Mouse (Mus musculus): ENCODE data around the gene Gmeb1. TPM values are rescaled to one million over a fixed set of nuclear protein-coding genes. Genes with fewer than 3 reads are reported as not detected.
A peak's percentile ranks its signal among the peaks of the same experiment; 100 is the strongest.

The Gmeb1 gene
- polyA plus RNA-seq, 1 experiment from 2014 or later = 43.3 TPM

GRCm38 (mm10) chr4:132211091-132211942 is 50.1 kb downstream of the Gmeb1 start:
- H3K4me3 ChIP-seq = peak overlapping the region; percentile 100
- peak overlapping the region; percentile 100 for H3K9ac ChIP-seq
- H3K9me3 ChIP-seq (replicated peaks) = no peaks in the 10 kb centered on the region
- under 1% methylated on average over 72 of the region's 89 CpGs for WGBS
- peak overlapping the region; percentile 76 for H3K4me2 ChIP-seq (replicated peaks)
- H3K4me1 ChIP-seq = peaks cover 17% of the 10 kb centered on the region
- H3K36me3 ChIP-seq = peaks cover 21% of the 10 kb centered on the region
- peak overlapping the region; percentile 88 for H3K27ac ChIP-seq
- peak; percentile 86 for ATAC-seq (ENCODE audit: low FRiP score)
- no peaks in the 10 kb centered on the region for H3K27me3 ChIP-seq

DNA sequence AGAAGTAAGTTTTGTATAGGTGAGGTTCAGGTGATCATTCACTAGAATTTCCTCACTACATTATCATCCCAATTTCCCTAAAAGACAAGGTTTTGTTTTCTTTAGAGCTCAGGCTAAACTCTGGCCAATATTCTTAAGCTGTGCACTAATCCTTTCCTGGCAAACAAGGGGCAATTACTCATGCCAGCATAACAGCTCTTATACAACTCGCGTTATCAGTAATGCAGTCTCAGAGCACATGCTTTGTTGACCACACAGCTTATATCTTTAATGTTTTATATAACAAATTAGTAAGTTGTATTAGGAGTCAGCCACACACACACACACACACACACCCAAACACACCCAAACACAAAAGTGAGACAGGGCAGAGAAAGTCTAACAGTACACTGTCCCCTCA is 51.1 kb downstream of the Gmeb1 start:
- Histone ChIP-seq H3K4me1 (peaks cover 17% of the 10 kb centered on the region), H3K9ac (peak overlapping the region; percentile 100), H3K36me3 (peaks cover 31% of the 10 kb centered on the region), H3K4me2 (replicated peaks) (peak overlapping the region; percentile 76), H3K9me3 (replicated peaks) (no peaks in the 10 kb centered on the region), H3K27ac (no peak overlapping the region), H3K27me3 (no peaks in the 10 kb centered on the region), H3K4me3 (peak overlapping the region; percentile 100)
- WGBS = 66% methylated on average over 2 of the region's 2 CpGs
- ATAC-seq (ENCODE audit: low FRiP score) = no peak

DNA sequence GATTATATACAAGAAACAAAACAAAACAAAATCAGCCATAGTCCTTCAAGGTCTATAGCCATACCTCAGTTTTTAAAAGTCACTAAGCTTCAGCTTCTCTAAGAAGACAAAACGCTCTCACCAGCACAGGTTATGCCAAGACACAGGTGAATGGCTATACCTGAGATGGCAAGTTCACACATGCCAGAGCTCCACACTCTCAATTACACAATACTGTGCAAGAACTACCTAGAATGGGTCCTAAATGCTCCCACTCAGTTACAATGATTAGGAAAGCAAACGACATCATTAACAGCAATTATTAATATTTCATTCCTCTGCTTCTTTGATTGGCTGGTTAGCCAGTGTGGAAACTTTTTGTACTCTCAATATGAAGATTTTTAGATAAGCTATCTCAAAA is 52.1 kb downstream of the Gmeb1 start:
- no peaks in the 10 kb centered on the region for H3K27me3 ChIP-seq
- peaks cover 17% of the 10 kb centered on the region for H3K4me1 ChIP-seq
- peaks cover 42% of the 10 kb centered on the region for H3K36me3 ChIP-seq
- no peak overlapping the region for H3K27ac ChIP-seq
- ATAC-seq (ENCODE audit: low FRiP score) = no peak
- WGBS = 95% methylated on average over 2 of the region's 2 CpGs
- H3K4me2 ChIP-seq (replicated peaks) = peak overlapping the region; percentile 76
- no peak overlapping the region for H3K9ac ChIP-seq
- H3K9me3 ChIP-seq (replicated peaks) = no peaks in the 10 kb centered on the region
- H3K4me3 ChIP-seq = no peak overlapping the region

- ATAC-seq (ENCODE audit: low FRiP score) = no peak
- Histone ChIP-seq H3K36me3 (peaks cover 62% of the 10 kb centered on the region), H3K4me1 (peaks cover 20% of the 10 kb centered on the region), H3K27me3 (no peaks in the 10 kb centered on the region), H3K4me3 (no peak overlapping the region), H3K27ac (no peak overlapping the region), H3K9ac (no peak overlapping the region), H3K9me3 (replicated peaks) (no peaks in the 10 kb centered on the region), H3K4me2 (replicated peaks) (no peak overlapping the region)
- 96% methylated on average over 4 of the region's 4 CpGs for WGBS
Measured at GRCm38 (mm10) chr4:132207280-132207679, 54.1 kb downstream of the Gmeb1 start.

DNA sequence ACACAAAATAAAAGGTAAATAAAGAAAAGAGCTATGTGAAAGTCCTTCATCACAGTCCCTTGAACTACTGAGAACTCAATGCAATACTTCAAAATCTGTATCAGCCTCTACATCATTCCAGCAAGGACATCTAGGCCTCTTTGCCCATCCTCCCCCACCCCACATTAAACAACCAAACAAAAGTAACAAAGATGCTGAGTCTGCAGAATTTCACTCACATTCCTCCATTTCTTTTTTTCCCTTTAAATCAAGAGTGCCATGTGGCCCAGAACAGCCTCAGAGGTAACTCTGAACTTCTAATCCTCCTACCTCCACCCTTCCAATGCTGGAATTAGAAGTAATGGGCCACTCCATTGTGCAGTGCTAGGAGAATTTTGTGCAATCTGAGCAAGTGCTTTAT is 62.6 kb downstream of the Gmeb1 start:
- no peak overlapping the region for H3K27ac ChIP-seq
- no peak overlapping the region for H3K9ac ChIP-seq
- no peaks in the 10 kb centered on the region for H3K27me3 ChIP-seq
- no peaks in the 10 kb centered on the region for H3K9me3 ChIP-seq (replicated peaks)
- peaks cover 29% of the 10 kb centered on the region for H3K4me1 ChIP-seq
- peaks cover 33% of the 10 kb centered on the region for H3K36me3 ChIP-seq
- no peak overlapping the region; the same call in 1 of the 2 replicates for H3K4me2 ChIP-seq (replicated peaks)
- no peak overlapping the region for H3K4me3 ChIP-seq
- ATAC-seq (ENCODE audit: low FRiP score) = no peak

DNA sequence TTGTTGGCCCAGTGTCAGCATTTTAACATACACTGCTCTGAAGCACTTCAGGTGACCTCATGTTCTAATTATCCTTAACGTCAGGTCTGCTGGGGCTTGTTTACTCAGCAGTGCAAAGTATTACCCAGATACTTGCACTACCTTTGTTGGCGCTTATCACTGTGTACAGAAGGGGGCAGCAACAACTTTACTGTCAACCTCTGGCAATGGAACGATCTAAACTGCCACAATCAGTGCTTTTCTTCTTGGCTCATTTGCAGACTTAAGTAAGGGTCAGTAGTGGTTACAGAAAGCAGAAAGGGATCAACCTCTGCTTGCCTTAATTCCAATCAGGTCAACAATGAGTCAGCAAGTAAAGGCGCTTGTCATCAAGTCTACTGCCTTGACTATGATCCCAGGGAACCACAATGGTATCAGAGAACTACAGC is 63.1 kb downstream of the Gmeb1 start:
- Histone ChIP-seq H3K9me3 (replicated peaks) (no peaks in the 10 kb centered on the region), H3K4me2 (replicated peaks) (no peak overlapping the region), H3K27me3 (no peaks in the 10 kb centered on the region), H3K27ac (no peak overlapping the region), H3K36me3 (peaks cover 32% of the 10 kb centered on the region), H3K4me3 (no peak overlapping the region), H3K9ac (no peak overlapping the region), H3K4me1 (peaks cover 27% of the 10 kb centered on the region)
- WGBS = 69% methylated on average over 4 of the region's 4 CpGs
- ATAC-seq (ENCODE audit: low FRiP score) = no peak

DNA sequence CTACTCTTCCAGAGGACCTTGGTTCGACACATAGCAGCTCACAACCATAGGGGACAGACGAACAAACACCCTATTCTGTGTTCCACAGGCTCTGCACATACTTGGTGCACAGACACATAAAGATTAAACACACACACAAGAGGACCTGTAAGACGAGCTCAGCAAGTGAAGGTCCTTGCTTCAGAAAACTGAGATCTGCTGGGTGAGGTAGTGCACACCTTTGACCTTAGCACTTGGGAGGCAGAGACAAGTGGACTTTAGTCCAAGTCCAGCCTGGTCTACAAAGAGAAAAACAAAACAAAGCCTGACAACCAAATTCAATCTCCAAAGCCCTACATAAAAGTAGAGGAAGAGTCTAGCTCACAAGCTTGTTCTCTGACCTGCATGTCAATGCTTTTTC is 66.4 kb downstream of the Gmeb1 start:
- no peaks in the 10 kb centered on the region for H3K27me3 ChIP-seq
- ATAC-seq (ENCODE audit: low FRiP score) = no peak
- H3K27ac ChIP-seq = no peak overlapping the region
- H3K36me3 ChIP-seq = peaks cover 31% of the 10 kb centered on the region
- 93% methylated on average over 3 of the region's 3 CpGs for WGBS
- H3K4me2 ChIP-seq (replicated peaks) = no peak overlapping the region
- no peaks in the 10 kb centered on the region for H3K9me3 ChIP-seq (replicated peaks)
- H3K9ac ChIP-seq = no peak overlapping the region
- peaks cover 11% of the 10 kb centered on the region for H3K4me1 ChIP-seq
- no peak overlapping the region for H3K4me3 ChIP-seq

DNA sequence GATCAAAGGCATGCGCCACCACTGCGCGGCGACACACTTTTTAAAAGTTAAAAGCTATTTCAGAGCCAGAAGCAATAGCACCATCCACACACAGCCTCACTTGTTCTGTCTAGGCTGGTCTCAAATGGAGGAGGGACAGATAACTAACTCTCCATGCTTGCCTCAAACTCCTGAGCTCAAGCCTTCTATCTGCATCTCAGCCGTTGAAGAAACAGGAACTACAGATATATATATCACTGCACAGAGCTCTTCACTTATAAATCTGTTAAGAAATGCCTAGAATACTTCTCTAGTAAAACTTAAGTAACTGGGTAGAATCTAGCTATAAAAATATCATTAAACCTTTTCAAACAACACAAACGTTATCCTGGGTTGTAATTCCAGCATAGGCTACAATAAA is 67.0 kb downstream of the Gmeb1 start:
- whole genome bisulfite sequencing = 96% methylated on average over 6 of the region's 6 CpGs
- Histone ChIP-seq H3K4me1 (peaks cover 10% of the 10 kb centered on the region), H3K9ac (no peak overlapping the region), H3K36me3 (peaks cover 29% of the 10 kb centered on the region), H3K4me2 (replicated peaks) (no peak overlapping the region), H3K27me3 (no peaks in the 10 kb centered on the region), H3K4me3 (no peak overlapping the region), H3K9me3 (replicated peaks) (no peaks in the 10 kb centered on the region), H3K27ac (no peak overlapping the region)
- ATAC-seq (ENCODE audit: low FRiP score) = no peak

DNA sequence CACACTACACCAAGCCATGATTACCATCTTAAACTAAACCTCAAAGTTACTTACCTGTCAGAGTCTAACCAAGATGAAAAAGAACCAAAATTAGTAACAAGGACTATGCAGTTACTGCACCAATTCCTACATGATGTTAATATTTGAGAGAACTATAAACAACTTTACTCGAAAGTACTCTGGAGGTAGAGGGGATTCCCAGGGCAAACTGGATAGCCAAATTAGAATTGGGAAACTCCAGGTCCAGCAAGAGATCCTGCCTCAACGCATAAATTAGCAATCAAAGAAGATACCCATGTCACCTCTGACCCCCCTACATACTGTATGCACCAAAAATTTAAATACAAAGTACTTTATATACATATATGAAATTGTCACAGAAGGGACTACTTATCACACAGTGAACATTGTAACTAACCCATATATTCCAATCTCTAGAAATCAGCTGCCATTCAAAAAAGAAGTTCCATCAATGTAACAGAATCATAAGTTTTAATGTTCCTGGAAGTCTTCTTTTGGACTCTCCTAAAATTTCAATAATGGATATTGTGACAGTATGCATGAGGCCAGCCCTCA is 73.5 kb downstream of the Gmeb1 start:
- Histone ChIP-seq H3K4me3 (no peak overlapping the region), H3K9me3 (replicated peaks) (no peaks in the 10 kb centered on the region), H3K4me1 (no peaks in the 10 kb centered on the region), H3K9ac (no peak overlapping the region), H3K36me3 (peaks cover 40% of the 10 kb centered on the region), H3K4me2 (replicated peaks) (no peak overlapping the region), H3K27me3 (no peaks in the 10 kb centered on the region), H3K27ac (no peak overlapping the region)
- 94% methylated on average over 2 of the region's 2 CpGs for WGBS
- ATAC-seq (ENCODE audit: low FRiP score) = no peak

- H3K36me3 ChIP-seq = peaks cover 35% of the 10 kb centered on the region
Measured at GRCm38 (mm10) chr4:132183162-132183561, 78.2 kb downstream of the Gmeb1 start.

DNA sequence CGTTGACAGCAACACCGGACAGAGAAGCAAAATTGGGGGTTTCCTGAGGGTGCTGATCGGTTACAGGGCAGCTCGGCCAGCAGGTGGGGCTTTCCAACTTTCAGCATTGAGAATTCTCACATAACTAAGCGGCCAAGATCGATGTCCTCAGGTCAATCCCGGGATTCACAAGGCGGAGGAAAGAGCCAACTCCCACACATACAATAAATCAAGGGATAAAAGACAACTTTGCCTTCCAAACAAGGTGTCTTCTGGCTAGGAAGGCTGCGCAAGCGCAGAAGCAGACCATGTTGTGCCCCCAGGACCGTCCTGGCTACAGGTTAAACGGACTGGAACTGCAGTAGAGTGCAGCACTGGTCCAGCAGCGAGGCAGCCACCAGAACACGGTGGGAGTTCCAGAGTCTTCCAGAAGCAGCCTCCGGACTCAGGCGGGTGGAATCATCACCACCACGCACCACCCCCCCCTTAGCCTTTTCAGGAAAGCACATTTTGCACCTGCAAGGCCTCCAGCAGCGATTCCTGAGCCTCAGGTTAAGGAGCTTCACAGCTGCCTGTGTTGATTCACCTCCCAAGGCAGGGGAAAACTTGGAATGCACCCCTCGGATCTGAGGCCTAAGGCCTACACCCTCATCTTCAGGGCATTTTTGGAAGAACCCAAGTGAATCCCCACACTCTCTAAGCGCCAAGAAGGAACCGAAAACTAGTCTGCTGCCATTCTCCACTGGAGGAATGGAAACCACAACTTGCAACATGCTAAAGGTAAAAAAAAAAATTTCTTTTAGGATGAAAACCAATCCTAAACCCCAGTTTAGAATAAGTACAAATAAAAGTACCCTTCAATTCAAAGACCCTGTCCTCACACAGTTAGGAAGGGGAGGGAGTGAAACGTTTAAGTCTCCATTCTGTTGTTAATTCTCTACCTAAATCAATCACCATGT is 79.4 kb downstream of the Gmeb1 start:
- Histone ChIP-seq H3K27me3 (no peaks in the 10 kb centered on the region), H3K36me3 (peaks cover 31% of the 10 kb centered on the region), H3K4me1 (no peaks in the 10 kb centered on the region), H3K9me3 (replicated peaks) (no peaks in the 10 kb centered on the region), H3K4me3 (no peak overlapping the region), H3K9ac (no peak overlapping the region), H3K4me2 (replicated peaks) (no peak overlapping the region), H3K27ac (no peak overlapping the region)
- 70% methylated on average over 22 of the region's 22 CpGs for WGBS
- ATAC-seq (ENCODE audit: low FRiP score) = no peak

More at GRCm38 (mm10) chr4:132183162-132183561, 78.2 kb downstream of the Gmeb1 start:
- Histone ChIP-seq H3K4me1 (no peaks in the 10 kb centered on the region), H3K4me3 (no peak overlapping the region), H3K9me3 (replicated peaks) (no peaks in the 10 kb centered on the region), H3K27ac (no peak overlapping the region), H3K27me3 (no peaks in the 10 kb centered on the region), H3K9ac (no peak overlapping the region), H3K4me2 (replicated peaks) (no peak overlapping the region)
- no peak for ATAC-seq (ENCODE audit: low FRiP score)
- WGBS = 96% methylated on average over 3 of the region's 3 CpGs

- no peaks in the 10 kb centered on the region for H3K27me3 ChIP-seq
- peaks cover 29% of the 10 kb centered on the region for H3K36me3 ChIP-seq
- H3K4me1 ChIP-seq = no peaks in the 10 kb centered on the region
- no peak overlapping the region for H3K4me3 ChIP-seq
- no peak overlapping the region for H3K4me2 ChIP-seq (replicated peaks)
- no peak overlapping the region for H3K27ac ChIP-seq
- 74% methylated on average over 9 of the region's 9 CpGs for WGBS
- no peak overlapping the region for H3K9ac ChIP-seq
- ATAC-seq (ENCODE audit: low FRiP score) = no peak
- H3K9me3 ChIP-seq (replicated peaks) = no peaks in the 10 kb centered on the region
Measured at GRCm38 (mm10) chr4:132180710-132181109, 80.7 kb downstream of the Gmeb1 start.

Data from hindbrain, embryonic 12.5 days (tissue).